Mouse (Mus musculus) gastrocnemius, postnatal 36 days (tissue): Measurements from ENCODE around the gene Mrpl48. TPM values are rescaled to one million over a fixed set of nuclear protein-coding genes. Genes with fewer than 3 reads are reported as not detected.

Source experiments
- DNase-seq, 2 experiments: peaks; one replicate each; pipeline ENCODE4 v3.0.0; 2022
- intact Hi-C: fragments of 180-260 bp; cut with DNase I; formaldehyde crosslinking; loops from one replicate; pipeline ENCODE4 v1.15.1; 2025
- long read RNA-seq, 2 experiments: library from polyadenylated mRNA; stranded (forward); transcript quantifications; one replicate each; pipeline ENCODE4 v2.0.0; 2021
- total RNA-seq, 2 experiments: library from RNA; stranded (reverse); gene quantifications; 2 replicates each; pipeline ENCODE4 v1.2.3; 2021

Mrpl48 gene
- total RNA-seq: 10 to 100 TPM; 54.6 to 60.6 TPM
- long read RNA-seq, experiment 1, full-length matches to known transcripts: 83 of 101 reads
- long read RNA-seq, experiment 1, partial matches to known transcripts: 3 of 101 reads
- long read RNA-seq, experiment 1, other reads (novel, unspliced or antisense): 15 of 101 reads
- long read RNA-seq, experiment 2, full-length matches to known transcripts: 132 of 146 reads
- long read RNA-seq, experiment 2, partial matches to known transcripts: 5 of 146 reads
- long read RNA-seq, experiment 2, other reads (novel, unspliced or antisense): 9 of 146 reads

DNA sequence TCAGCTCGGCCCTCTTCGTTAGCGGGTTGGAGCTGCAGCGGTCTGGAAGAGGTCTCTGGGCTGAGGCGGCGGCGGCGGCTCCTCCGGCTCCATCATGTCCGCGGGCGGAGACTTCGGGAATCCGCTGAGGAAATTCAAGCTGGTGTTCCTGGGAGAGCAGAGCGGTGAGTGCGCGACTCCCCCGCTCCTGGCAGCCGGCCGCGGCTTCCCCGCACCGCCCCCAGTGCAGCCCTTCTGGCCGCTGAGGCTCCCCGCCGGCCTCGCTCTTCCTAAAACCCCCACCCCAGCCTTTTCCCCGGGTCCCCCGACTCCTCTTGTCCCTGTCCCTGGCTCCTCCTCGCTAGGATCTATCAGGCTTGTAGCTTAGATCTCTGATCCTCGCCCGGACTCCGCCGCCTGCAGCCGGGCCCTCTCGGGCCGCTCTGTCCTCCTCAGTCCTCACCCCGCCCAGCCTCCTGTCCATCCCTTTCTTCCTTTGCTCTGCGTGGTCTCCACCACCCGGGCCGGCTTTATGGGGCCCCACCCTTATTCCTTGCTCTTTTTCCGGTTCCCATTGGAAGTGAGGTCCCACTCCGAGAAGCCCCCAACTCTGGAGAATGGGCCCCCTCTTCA, at the start of gene Mrpl48:
TSS of gene Mrpl48 (minus strand) at position 172 of the 612 bp plus-strand sequence.
- intact Hi-C loops: no loop called here
- DNase-seq: peak in 1 of 2 experiments; percentile 58

GRCm38 (mm10) chr7:100656739-100657138, 48.6 kb upstream of the Mrpl48 start:
- intact Hi-C loops: no loop called here
- no peak for DNase-seq

DNA sequence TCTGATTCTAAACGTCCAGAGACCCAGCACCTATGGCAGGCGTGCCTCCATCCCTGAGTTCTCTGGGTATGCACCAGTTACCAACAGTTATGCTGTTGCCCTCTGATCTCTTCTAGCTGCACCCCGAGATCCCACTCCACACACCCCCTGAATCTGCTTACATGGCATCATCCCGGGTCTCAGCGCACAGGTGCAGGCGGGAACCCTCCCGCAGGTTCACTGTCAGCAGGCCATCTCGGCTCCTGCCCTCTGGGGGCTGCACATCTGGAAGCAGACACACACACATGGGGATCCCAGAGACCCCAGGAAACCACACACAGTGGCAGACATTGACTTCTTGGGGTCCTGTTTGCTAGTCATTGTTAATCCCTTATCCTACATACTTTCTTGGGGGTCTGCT, 46.3 kb upstream of the Mrpl48 start:
- intact Hi-C loops: no loop called here
- DNase-seq: no peak

- intact Hi-C loops: no loop called here
These were observed 45.6 kb upstream of the Mrpl48 start for GRCm38 (mm10) chr7:100653480-100654266.

GRCm38 (mm10) chr7:100651011-100651410, 42.9 kb upstream of the Mrpl48 start:
- DNase-seq: no peak
- intact Hi-C loops: no loop called here

More at GRCm38 (mm10) chr7:100653480-100654266, 45.6 kb upstream of the Mrpl48 start:
- DNase-seq: no peak

GRCm38 (mm10) chr7:100650421-100650820, 42.3 kb upstream of the Mrpl48 start:
- intact Hi-C loops: no loop called here
- DNase-seq: no peak

- DNase-seq: no peak
These were observed 41.7 kb upstream of the Mrpl48 start for GRCm38 (mm10) chr7:100649826-100650225.

DNA sequence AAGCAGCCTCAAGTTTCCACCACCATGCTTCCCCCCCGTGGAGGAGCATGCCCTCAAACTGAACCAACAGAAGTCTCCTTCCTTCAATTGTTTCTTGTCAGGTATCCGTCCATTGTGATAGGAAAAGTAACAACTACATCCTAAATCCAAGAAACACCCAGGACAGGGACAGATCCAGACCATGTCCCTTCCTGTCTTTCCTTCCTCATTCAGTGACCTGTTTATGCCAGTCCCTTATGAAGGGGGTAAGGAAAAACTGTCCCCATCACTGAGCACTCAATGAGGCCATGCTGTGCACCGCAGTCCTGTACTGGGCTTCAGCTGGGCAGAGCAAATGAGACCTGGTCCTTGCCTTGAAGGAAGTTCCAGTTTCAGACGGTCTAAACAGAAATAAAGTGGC, 41.0 kb upstream of the Mrpl48 start:
- intact Hi-C loops: no loop called here
- DNase-seq: no peak

More at GRCm38 (mm10) chr7:100649826-100650225, 41.7 kb upstream of the Mrpl48 start:
- intact Hi-C loops: no loop called here

DNA sequence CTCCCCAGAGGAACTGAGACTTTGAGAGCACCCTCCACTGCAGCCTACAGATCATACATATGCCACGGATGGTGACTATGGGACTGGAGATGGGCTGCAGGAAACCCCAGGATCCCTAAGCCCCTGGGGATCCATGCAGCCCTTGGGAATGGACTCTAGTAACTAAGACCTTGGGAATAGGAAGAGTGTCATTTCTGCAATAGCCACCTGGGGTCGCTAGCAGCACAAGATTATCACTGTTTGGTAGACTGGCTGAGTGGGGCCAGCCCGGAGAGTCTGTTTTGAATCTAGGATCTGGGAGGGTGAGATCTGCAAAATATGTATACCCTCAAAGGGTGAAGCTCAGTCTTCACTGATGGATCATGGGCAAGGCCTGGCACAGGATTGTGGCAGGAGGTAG, 37.0 kb upstream of the Mrpl48 start:
- intact Hi-C loops: loop anchor here (2.0 kb wide), 1 partner anchor 18 kb away; the partner anchor contains the start of gene Plekhb1
- peak in 1 of 2 experiments; percentile 49 for DNase-seq

GRCm38 (mm10) chr7:100642413-100642812, 34.3 kb upstream of the Mrpl48 start:
- no peak for DNase-seq
- intact Hi-C loops: no loop called here

GRCm38 (mm10) chr7:100637657-100638056, 29.6 kb upstream of the Mrpl48 start:
- intact Hi-C loops: loop anchor here (2.0 kb wide), 1 partner anchor 117 kb away; no protein-coding TSS in a partner anchor
- DNase-seq: no peak

GRCm38 (mm10) chr7:100624538-100624937, 16.4 kb upstream of the Mrpl48 start:
- intact Hi-C loops: no loop called here

DNA sequence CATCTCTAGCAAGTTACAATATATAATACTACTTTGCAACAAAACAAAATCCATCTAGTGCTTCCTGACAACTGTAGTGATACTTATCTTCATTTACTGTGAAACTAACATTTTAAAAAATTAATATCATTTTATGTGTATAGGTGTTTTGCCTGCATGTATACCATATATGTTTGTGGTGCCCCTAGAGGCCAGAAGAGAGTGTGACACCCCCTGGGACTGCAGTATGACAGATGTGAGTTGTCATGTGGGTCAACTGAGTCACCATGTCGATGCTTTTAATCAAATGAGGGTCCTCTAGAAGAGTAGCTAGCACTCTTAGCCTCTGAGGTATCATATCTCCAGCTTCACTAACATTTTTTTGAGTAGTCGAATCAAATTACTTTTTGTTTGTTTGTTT, 14.2 kb upstream of the Mrpl48 start:
- intact Hi-C loops: no loop called here

More at GRCm38 (mm10) chr7:100624538-100624937, 16.4 kb upstream of the Mrpl48 start:
- DNase-seq: no peak

GRCm38 (mm10) chr7:100616121-100616857, 8.2 kb upstream of the Mrpl48 start:
- DNase-seq: no peak
- intact Hi-C loops: no loop called here

More for the DNA sequence above, 14.2 kb upstream of the Mrpl48 start:
- no peak for DNase-seq

- DNase-seq: no peak
- intact Hi-C loops: no loop called here
These were observed 809 bp upstream of the Mrpl48 start for GRCm38 (mm10) chr7:100608910-100609309.

DNA sequence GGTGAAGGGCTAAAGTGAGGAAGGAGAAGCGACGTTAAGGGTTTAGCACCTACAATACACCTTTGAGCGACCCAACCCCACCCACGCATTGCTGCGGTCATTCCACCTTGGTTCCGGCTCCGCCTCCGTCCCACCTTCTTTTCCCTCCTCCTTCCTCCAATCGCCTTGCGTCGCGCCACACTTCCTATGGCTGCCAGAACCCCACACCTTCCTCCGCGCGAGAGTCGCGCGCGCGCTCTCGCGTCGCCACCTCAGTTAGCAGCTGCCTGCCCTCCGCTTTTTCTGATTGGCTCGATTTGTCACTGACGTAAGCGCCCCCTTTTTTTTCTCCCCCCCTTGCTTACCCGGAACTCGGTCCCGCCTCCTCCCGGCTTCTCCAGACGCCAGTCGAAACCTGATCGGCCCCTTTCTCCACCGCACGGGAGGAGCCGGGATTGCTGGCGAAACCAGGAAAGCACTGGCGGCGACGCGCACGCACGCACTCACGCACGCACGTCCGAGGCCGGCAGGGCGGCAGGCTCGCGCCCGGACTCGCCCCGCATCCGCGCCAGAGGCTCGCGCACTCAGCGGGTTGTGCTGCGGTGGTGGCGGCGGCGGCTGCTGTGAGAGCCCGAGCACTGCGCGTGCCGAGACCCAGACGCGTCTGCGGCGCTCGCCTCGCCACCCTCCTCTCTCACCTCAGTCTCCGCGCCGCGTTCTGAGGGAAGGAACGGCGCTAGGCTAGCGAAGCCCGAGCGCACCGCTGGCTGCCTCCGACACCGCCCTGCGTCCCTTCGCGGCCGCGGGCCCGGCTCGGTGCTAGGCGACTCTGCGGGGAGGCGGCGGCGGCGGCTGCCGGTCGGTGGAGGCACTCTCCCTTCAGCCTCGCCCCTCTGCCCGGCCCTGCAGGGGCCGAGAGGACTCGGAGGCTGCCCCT, 629 bp downstream of the Mrpl48 start, which contains the start of gene Rab6a:
TSS of gene Rab6a (plus strand) at position 197 of the 916 bp plus-strand sequence.
- DNase-seq: peak; percentile 94 to 97
- intact Hi-C loops: loop anchor here (2.0 kb wide), 1 partner anchor 17 kb away; no protein-coding TSS in a partner anchor

GRCm38 (mm10) chr7:100600211-100600610, 7.9 kb downstream of the Mrpl48 start:
- no peak for DNase-seq

DNA sequence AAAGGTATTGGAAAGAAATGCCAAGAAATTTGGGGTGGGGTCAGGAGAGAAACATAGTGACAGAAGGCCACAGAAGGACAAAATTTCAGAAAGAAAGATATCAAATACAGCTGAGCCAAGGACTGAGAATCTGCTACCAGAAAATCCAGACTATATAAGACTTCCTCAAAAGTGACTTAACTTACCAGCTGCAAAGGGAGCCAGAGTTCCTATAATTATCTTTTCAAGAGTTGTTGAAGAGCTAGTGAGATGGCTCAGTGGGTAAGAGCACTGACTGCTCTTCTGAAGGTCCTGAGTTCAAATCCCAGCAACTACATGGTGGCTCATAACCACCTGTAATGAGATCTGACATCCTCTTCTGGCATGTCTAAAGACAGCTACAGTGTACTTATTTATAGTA, 14.8 kb downstream of the Mrpl48 start:
- intact Hi-C loops: no loop called here
- DNase-seq: no peak

More at GRCm38 (mm10) chr7:100600211-100600610, 7.9 kb downstream of the Mrpl48 start:
- intact Hi-C loops: no loop called here

- intact Hi-C loops: loop anchor here (2.0 kb wide), 1 partner anchor 15 kb away; the partner anchor contains the start of gene Rab6a
- DNase-seq: no peak
These were observed 16.6 kb downstream of the Mrpl48 start for GRCm38 (mm10) chr7:100591522-100591852.
